In the genomic region with DNA sequence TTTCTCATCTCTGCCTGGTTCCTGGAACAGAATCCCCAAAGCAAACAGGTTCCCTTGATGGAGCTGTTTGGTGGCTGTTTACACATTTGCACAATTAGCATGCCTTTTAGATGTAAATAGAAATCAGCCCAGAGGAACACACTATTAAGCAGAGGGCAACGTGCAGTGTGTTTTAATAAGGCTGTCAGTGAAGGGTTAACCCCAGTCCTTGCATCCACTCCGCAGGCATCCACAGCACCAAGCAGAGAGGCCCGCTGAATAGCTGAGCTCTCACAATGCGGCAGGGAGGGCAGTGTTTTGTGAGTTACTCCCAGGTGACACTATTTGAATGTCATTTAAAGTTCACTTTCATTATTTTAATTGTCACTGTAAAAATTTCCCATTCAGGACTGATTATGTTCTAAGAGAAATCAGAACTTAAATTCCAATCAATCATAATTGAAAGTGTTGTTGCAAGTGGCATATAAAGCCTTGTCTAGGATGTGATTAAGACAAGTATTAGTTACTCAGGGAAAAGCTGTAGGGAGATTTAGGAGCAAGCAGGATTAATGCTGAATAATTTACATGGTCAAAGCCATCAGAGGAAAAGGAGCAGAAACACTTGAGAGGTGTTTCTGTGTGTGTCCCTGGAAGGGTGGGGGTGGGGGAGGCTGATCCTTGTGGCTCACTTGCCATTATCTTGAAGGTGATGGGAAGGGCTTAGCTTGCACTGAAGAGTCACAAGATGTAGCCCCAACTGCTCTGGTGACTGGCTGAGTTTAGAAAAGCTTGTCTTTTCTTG, we compare ENCODE assay signal across 17 mouse cellular contexts.
A peak's percentile ranks its signal among the peaks of the same experiment; 100 is the strongest.
DNase-seq lines count a peak whose midpoint lies in the region; ATAC-seq lines count a peak whose summit lies in the region.
"Had no signal": no experiment of that assay in that cellular context is flagged by ENCODE, and none has a peak within 500 bp of the region (broad histone marks: within the 10 kb centered on the region; RNA-seq: fewer than 3 reads in every experiment).

No protein-coding gene starts in this region.

- peak; percentile 1 for DNase-seq in ZHBTc4 (ENCODE audit: low read depth, low spot score)
- DNase-seq in gastrocnemius, postnatal 36 days = no peak
- no peak for DNase-seq in c-Kit-positive CD71-positive TER-119-positive erythroid progenitor cells, embryonic 14.5 days (ENCODE audit: low spot score)
- DNase-seq in adrenal gland, adult 2 months = no peak
- no peak for DNase-seq in layer of hippocampus, adult 9-11 months
- DNase-seq: cerebellum, adult 2 months; gastrocnemius, postnatal 25 days; kidney, adult 2 months; kidney, postnatal 4 days; lung, embryonic 14.5 days; right cerebral cortex, adult 18-20 months had no signal

- H3K9ac ChIP-seq in forebrain, embryonic 12.5 days = no peak overlapping the region
- no peak overlapping the region for H3K9ac ChIP-seq in hindbrain, embryonic 13.5 days
- H3K9ac ChIP-seq in midbrain, embryonic 15.5 days = no peak overlapping the region
- H3K9ac ChIP-seq: limb, embryonic 15.5 days; lung, embryonic 14.5 days had no signal

- intact Hi-C loops in gastrocnemius, postnatal 36 days (cut with DNase I) = loop anchor here (2.0 kb wide), 1 partner anchor 77 kb away; no protein-coding TSS in a partner anchor

- ATAC-seq in forebrain, embryonic 12.5 days (ENCODE audit: low FRiP score) = peak; percentile 93
- peak; percentile 91; the same call in 1 of the 2 replicates for ATAC-seq in hindbrain, embryonic 13.5 days (ENCODE audit: low FRiP score)
- ATAC-seq in midbrain, embryonic 15.5 days (replicated peaks) = peak; percentile 95

- H3K4me1 ChIP-seq in forebrain, embryonic 12.5 days = peaks cover 17% of the 10 kb centered on the region
- H3K4me1 ChIP-seq in hindbrain, embryonic 13.5 days (replicated peaks) = peaks cover 10% of the 10 kb centered on the region
- H3K4me1 ChIP-seq in midbrain, embryonic 15.5 days = peaks cover 11% of the 10 kb centered on the region
- H3K4me1 ChIP-seq: limb, embryonic 15.5 days had no signal

- no peak overlapping the region; the same call in 1 of the 2 replicates for H3K4me2 ChIP-seq in forebrain, embryonic 12.5 days
- H3K4me2 ChIP-seq in hindbrain, embryonic 13.5 days = no peak overlapping the region
- H3K4me2 ChIP-seq in midbrain, embryonic 15.5 days = no peak overlapping the region
- H3K4me2 ChIP-seq: heart, embryonic 11.5 days; limb, embryonic 15.5 days; lung, embryonic 14.5 days had no signal

- H3K4me3 ChIP-seq in forebrain, embryonic 12.5 days (replicated peaks) = no peak overlapping the region
- H3K4me3 ChIP-seq in hindbrain, embryonic 13.5 days = no peak overlapping the region
- no peak overlapping the region for H3K4me3 ChIP-seq in midbrain, embryonic 15.5 days
- H3K4me3 ChIP-seq: left cerebral cortex, adult 2 months; limb, embryonic 15.5 days had no signal

- no peaks in the 10 kb centered on the region for H3K9me3 ChIP-seq in forebrain, embryonic 12.5 days
- H3K9me3 ChIP-seq in hindbrain, embryonic 13.5 days = no peaks in the 10 kb centered on the region
- H3K9me3 ChIP-seq in midbrain, embryonic 15.5 days = no peaks in the 10 kb centered on the region
- H3K9me3 ChIP-seq: limb, embryonic 15.5 days had no signal

- H3K27me3 ChIP-seq in forebrain, embryonic 12.5 days = peaks cover 27% of the 10 kb centered on the region
- H3K27me3 ChIP-seq in hindbrain, embryonic 13.5 days = peaks cover 7% of the 10 kb centered on the region; the same call in 1 of the 2 replicates
- no peaks in the 10 kb centered on the region for H3K27me3 ChIP-seq in midbrain, embryonic 15.5 days (replicated peaks)
- H3K27me3 ChIP-seq: limb, embryonic 15.5 days had no signal

- 0% methylated on average over 4 of the region's 4 CpGs for WGBS in forebrain, embryonic 12.5 days
- WGBS in hindbrain, embryonic 13.5 days = under 1% methylated on average over 4 of the region's 4 CpGs
- WGBS in midbrain, embryonic 15.5 days = 3% methylated on average over 4 of the region's 4 CpGs

- H3K36me3 ChIP-seq in forebrain, embryonic 12.5 days (replicated peaks) = no peaks in the 10 kb centered on the region
- no peaks in the 10 kb centered on the region for H3K36me3 ChIP-seq in hindbrain, embryonic 13.5 days
- no peaks in the 10 kb centered on the region for H3K36me3 ChIP-seq in midbrain, embryonic 15.5 days (replicated peaks)
- H3K36me3 ChIP-seq: limb, embryonic 15.5 days had no signal

- H3K27ac ChIP-seq in forebrain, embryonic 12.5 days = no peak overlapping the region
- no peak overlapping the region for H3K27ac ChIP-seq in hindbrain, embryonic 13.5 days
- peak overlapping the region; percentile 26; the same call in 1 of the 2 replicates for H3K27ac ChIP-seq in midbrain, embryonic 15.5 days
- H3K27ac ChIP-seq: left cerebral cortex, adult 2 months; limb, embryonic 15.5 days had no signal
